Mouse (Mus musculus): ENCODE results near the gene Olfr186. TPM values are rescaled to one million over a fixed set of nuclear protein-coding genes. Genes with fewer than 3 reads are reported as not detected.
"Not testable (repeated sequence)": the region's sequence is repeated elsewhere in the genome, so short reads cannot be mapped to it uniquely, and the experiment has no call there.

Gene Olfr186
- not detected for total RNA-seq (2021)
- long read RNA-seq, experiment 1 = 0 reads
- long read RNA-seq, experiment 2 = 0 reads

GRCm38 (mm10) chr16:59030191-59030590 is at the start of gene Olfr186:
Gene Olfr186 (minus strand): TSS chr16:59030291.
- DNase-seq (ENCODE audit: low spot score in 2 of 2) = no peak

DNA sequence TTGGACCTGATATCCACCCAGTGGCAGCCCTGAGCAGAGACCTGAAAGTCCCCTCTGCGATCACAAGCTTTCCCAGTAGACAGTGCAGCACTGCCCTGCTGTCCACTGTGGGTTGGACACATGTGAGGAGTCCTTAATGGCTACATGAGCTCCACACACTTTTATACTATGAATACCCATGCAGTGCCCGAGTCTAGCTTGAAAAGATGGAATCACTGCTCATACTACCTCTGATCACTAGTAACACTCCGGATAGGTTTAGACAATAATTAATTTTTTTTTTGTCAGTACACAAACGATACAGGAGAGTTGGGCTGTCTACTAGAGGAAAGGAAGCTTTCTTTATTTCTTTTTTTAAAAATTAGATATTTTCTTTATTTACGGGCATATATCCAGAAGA is 47.8 kb upstream of the Olfr186 start, which contains the start of gene Olfr190:
TSS of gene Olfr190 (minus strand) at position 101 of the 400 bp plus-strand sequence.
- no peak for DNase-seq (ENCODE audit: low spot score in 2 of 2)

- no peak for DNase-seq (ENCODE audit: low spot score in 2 of 2)
Observed at GRCm38 (mm10) chr16:59073520-59073919, 43.4 kb upstream of the Olfr186 start.

DNA sequence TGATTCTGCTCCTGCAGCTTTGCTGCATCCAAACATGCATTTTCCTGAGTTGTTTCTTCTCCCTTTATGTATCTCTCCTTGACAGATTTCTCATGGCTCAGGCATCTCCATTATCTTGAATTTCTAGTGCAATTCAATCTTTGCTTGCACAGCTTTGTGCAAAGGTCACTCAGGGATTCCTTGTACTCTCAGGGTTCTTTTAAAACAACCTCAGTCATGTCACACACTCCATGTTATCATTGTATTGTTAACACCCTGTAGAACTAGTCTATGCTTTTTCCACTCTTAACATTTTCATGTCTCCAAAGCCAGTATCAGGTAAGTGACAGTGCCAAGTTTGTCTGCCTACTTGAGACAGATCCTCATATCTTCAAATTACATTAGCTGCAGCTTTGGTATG is 41.7 kb upstream of the Olfr186 start:
- DNase-seq (ENCODE audit: low spot score in 2 of 2) = no peak

DNA sequence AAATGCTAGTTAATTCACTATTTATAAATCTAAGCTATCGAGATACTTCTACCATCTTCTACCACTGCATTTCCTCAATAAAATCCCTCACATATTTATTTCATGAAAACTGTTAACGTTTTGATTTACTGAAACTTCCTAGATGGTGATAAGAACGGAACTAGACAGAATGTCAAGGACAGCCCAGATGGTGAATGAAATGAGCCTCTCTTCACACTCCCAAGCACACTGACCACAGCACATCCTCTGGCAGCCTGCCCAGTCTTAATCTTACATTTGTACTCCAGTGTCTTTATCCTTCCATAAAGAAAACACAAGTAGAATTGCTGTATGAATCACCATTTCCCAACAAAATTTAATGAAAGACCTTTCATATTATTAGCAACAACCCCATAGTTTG is 32.3 kb upstream of the Olfr186 start:
- not testable (repeated sequence) for DNase-seq (ENCODE audit: low spot score in 2 of 2)

GRCm38 (mm10) chr16:59049286-59049685 is 19.2 kb upstream of the Olfr186 start:
- DNase-seq (ENCODE audit: low spot score in 2 of 2) = not testable (repeated sequence)

GRCm38 (mm10) chr16:59048860-59049259 is 18.8 kb upstream of the Olfr186 start:
- no peak for DNase-seq (ENCODE audit: low spot score in 2 of 2)

DNA sequence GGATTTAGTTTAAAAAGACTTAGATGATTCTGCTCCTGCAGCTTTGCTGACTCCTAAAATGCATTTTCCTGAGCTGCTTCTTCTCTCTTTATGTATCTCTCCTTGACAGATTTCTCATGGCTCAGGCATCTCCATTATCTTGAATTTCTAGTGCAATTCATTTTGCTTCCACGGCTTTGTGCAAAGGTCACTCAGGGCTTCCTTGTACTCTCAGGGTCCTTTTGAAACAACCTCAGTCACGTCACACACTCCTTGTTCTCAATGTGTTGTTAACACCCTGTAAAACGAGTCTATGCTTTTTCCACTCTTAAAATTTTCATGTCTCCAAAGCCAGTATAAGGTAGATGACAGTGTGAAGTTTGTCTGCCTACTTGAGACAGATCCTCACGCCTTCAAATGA is 17.5 kb upstream of the Olfr186 start:
- DNase-seq (ENCODE audit: low spot score in 2 of 2) = no peak

DNA sequence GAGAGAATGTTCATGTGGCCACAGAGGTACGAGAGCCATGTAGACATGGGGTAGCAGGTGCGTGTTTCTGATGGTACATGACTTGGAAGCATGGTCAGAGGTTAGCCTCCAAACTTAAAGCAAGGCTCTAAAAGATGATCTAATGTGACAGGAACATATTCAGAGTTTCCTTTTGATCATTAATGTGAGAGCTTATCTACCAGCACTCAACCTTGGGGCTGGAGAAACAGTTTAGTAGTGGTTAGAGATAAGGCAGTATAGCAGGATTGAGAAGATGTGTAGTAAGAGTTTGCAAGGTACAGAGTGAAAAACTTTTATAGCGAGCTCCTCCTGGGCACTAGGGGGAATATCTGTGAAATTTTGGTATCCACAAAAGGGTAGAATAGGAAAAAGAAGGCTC is 15.7 kb upstream of the Olfr186 start:
- DNase-seq (ENCODE audit: low spot score in 2 of 2) = no peak

GRCm38 (mm10) chr16:59039710-59040109 is 9.6 kb upstream of the Olfr186 start, which contains the start of gene Olfr187:
Gene Olfr187 (minus strand): TSS chr16:59039767.
- DNase-seq (ENCODE audit: low spot score in 2 of 2) = no peak

GRCm38 (mm10) chr16:59013357-59014018 is 16.6 kb downstream of the Olfr186 start:
- DNase-seq (ENCODE audit: low spot score in 2 of 2) = no peak

DNA sequence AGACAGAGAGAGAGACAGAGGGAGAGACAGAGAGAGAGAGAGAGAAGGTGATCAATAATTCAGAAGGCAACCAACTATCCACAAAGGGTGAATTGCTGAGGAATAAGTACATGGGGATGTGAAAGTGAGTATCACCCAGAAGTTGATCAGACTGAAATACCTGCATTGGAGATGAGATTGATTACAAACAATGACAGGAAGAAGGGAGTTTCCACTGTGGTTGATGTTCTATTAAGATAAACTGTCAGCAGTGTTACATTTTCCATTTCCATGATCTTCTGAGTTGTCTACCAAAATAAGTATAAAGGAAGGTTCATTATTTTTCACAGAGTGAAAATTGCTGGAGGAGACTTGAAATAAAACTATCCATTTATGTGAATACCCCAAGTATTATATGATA is 22.9 kb downstream of the Olfr186 start:
- no peak for DNase-seq (ENCODE audit: low spot score in 2 of 2)

GRCm38 (mm10) chr16:58995057-58995456 is 35.0 kb downstream of the Olfr186 start, which contains the start of gene Olfr183:
Gene Olfr183 (plus strand): TSS chr16:58995357.
- no peak for DNase-seq (ENCODE audit: low spot score in 2 of 2)

Other genes starting within 250 kb of the Olfr186 start
- not detected for gene Olfr173, start 230.0 kb downstream of the Olfr186 start, total RNA-seq (2021)
- not detected for gene Olfr175-ps1, start 203.5 kb downstream of the Olfr186 start, total RNA-seq (2021)
- gene Olfr177, start 155.5 kb downstream of the Olfr186 start, total RNA-seq (2021) = not detected
- not detected for gene Olfr178, start 138.2 kb downstream of the Olfr186 start, total RNA-seq (2021)
- not detected for gene Olfr181, start 101.5 kb downstream of the Olfr186 start, total RNA-seq (2021)
- not detected for gene Olfr180, start 100.9 kb downstream of the Olfr186 start, total RNA-seq (2021)
- gene Olfr183, start 34.9 kb downstream of the Olfr186 start, total RNA-seq (2021) = not detected
- gene Olfr187, start 9.5 kb upstream of the Olfr186 start, total RNA-seq (2021) = not detected
- not detected for gene Olfr190, start 47.7 kb upstream of the Olfr186 start, total RNA-seq (2021)
- gene Olfr191, start 59.5 kb upstream of the Olfr186 start, total RNA-seq (2021) = not detected
- gene Olfr193, start 81.6 kb upstream of the Olfr186 start, total RNA-seq (2021) = not detected
- not detected for gene Olfr194, start 90.8 kb upstream of the Olfr186 start, total RNA-seq (2021)
- not detected for gene Olfr195, start 116.8 kb upstream of the Olfr186 start, total RNA-seq (2021)
- not detected for gene Olfr196, start 140.2 kb upstream of the Olfr186 start, total RNA-seq (2021)
- gene Olfr198, start 173.2 kb upstream of the Olfr186 start, total RNA-seq (2021) = not detected
- gene Olfr199, start 189.5 kb upstream of the Olfr186 start, total RNA-seq (2021) = not detected
- not detected for gene Olfr201, start 242.3 kb upstream of the Olfr186 start, total RNA-seq (2021)